ENCODE assay signal across 8 mouse cellular contexts in the genomic region with DNA sequence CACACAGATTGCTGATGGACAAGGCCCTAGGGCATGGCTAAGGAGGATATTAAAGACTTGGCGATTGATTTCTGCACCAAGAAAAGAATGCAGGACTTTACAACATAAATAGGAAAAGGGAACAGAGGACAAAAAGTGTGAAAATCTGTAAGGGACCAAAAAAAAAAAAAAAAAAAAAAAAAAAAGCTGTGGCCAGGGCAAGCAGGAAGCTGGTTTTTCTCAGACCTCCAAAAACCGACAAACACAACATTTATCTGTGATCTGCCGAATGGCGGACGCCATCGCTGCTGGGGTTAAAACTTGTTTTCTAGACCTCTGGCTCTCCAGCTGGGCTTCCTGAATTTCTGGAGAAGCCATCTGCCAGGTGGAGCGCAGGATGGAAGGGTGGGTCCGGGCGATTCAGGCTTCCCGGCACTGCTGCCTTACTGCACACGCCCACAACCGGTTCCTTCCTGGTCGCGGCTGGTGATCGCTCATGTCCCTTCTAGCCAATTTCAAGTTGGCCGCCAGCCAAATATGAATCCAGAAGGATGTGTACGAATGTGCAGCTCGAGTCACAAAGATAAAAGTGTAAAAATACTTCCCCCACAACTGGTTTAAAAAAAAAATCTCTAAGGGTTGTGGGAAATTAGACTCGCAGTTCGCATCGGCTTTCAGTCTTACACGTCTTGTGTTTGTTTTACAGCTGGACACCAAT.
DNase-seq lines count a peak whose midpoint lies in the region; ATAC-seq and TF ChIP-seq lines count a peak whose summit lies in the region.

No protein-coding gene starts in this region.

- peak; percentile 85 for ATAC-seq in heart, embryonic 14.5 days (ENCODE audit: insufficient number of reproducible peaks, insufficient read depth, low FRiP score, low read depth)
- peak; percentile 68 for ATAC-seq in kidney, postnatal 0 days (replicated peaks; ENCODE audit: low FRiP score, low read depth)
- peak; percentile 73 for ATAC-seq in liver, embryonic 11.5 days (replicated peaks; ENCODE audit: low FRiP score)
- peak; percentile 86 for ATAC-seq in stomach, embryonic 15.5 days (ENCODE audit: insufficient read depth, low FRiP score, low read depth)

- TF ChIP-seq CTCF in kidney, postnatal 0 days (IDR thresholded peaks at IDR 0.05; ENCODE audit: low read depth), result no peak

- no peak overlapping the region for H3K27ac ChIP-seq in forebrain, embryonic 10.5 days
- H3K27ac ChIP-seq in heart, embryonic 14.5 days (replicated peaks in 1 of 2; ENCODE audit: control insufficient read depth in 1 of 2, insufficient read depth in 1 of 2, low read depth in 2 of 2, low read length in 2 of 2), result peak overlapping the region; percentile 86 to 91
- peak overlapping the region; percentile 60 for H3K27ac ChIP-seq in kidney, postnatal 0 days
- no peak overlapping the region for H3K27ac ChIP-seq in liver, embryonic 11.5 days (ENCODE audit: low read depth, low read length)
- H3K27ac ChIP-seq in stomach, embryonic 15.5 days, result peak overlapping the region; percentile 83

- H3K9ac ChIP-seq in heart, embryonic 14.5 days (ENCODE audit: low read length), result peak overlapping the region; percentile 69
- peak overlapping the region; percentile 15; the same call in 1 of the 2 replicates for H3K9ac ChIP-seq in kidney, postnatal 0 days (ENCODE audit: low read depth, low read length)
- H3K9ac ChIP-seq in liver, embryonic 11.5 days (ENCODE audit: low read depth, low read length), result peak overlapping the region; percentile 50
- H3K9ac ChIP-seq in stomach, embryonic 15.5 days, result no peak overlapping the region

- WGBS in forebrain, embryonic 10.5 days, result 7% methylated on average over 22 of the region's 22 CpGs
- 5% methylated on average over 22 of the region's 22 CpGs for WGBS in heart, embryonic 14.5 days
- WGBS in kidney, postnatal 0 days, result 4% methylated on average over 22 of the region's 22 CpGs
- 5% methylated on average over 22 of the region's 22 CpGs for WGBS in liver, embryonic 11.5 days
- 4% methylated on average over 22 of the region's 22 CpGs for WGBS in stomach, embryonic 15.5 days

- H3K9me3 ChIP-seq in forebrain, embryonic 10.5 days, result peaks cover 4% of the 10 kb centered on the region
- peaks cover 5% of the 10 kb centered on the region for H3K9me3 ChIP-seq in heart, embryonic 14.5 days (ENCODE audit: control insufficient read depth, low read length)
- H3K9me3 ChIP-seq in kidney, postnatal 0 days (replicated peaks; ENCODE audit: low read length), result no peaks in the 10 kb centered on the region
- peaks cover under 1% of the 10 kb centered on the region; the same call in 1 of the 2 replicates for H3K9me3 ChIP-seq in liver, embryonic 11.5 days (ENCODE audit: control insufficient read depth, low read length)
- no peaks in the 10 kb centered on the region for H3K9me3 ChIP-seq in stomach, embryonic 15.5 days

- no peaks in the 10 kb centered on the region for H3K36me3 ChIP-seq in forebrain, embryonic 10.5 days (replicated peaks)
- no peaks in the 10 kb centered on the region for H3K36me3 ChIP-seq in heart, embryonic 14.5 days (ENCODE audit: control insufficient read depth, insufficient read depth, low read length)
- no peaks in the 10 kb centered on the region for H3K36me3 ChIP-seq in kidney, postnatal 0 days (ENCODE audit: insufficient read depth, low read length)
- no peaks in the 10 kb centered on the region for H3K36me3 ChIP-seq in liver, embryonic 11.5 days (ENCODE audit: control insufficient read depth, insufficient read depth, low read length)
- no peaks in the 10 kb centered on the region for H3K36me3 ChIP-seq in stomach, embryonic 15.5 days

- H3K27me3 ChIP-seq in forebrain, embryonic 10.5 days (ENCODE audit: poor library complexity, severe bottlenecking), result peaks cover 17% of the 10 kb centered on the region
- no peaks in the 10 kb centered on the region for H3K27me3 ChIP-seq in heart, embryonic 14.5 days (ENCODE audit: control insufficient read depth, insufficient read depth, low read length)
- H3K27me3 ChIP-seq in kidney, postnatal 0 days (ENCODE audit: insufficient read depth, low read length), result no peaks in the 10 kb centered on the region
- no peaks in the 10 kb centered on the region for H3K27me3 ChIP-seq in liver, embryonic 11.5 days (replicated peaks; ENCODE audit: control insufficient read depth, insufficient read depth, low read length)
- no peaks in the 10 kb centered on the region for H3K27me3 ChIP-seq in stomach, embryonic 15.5 days (replicated peaks)

- H3K4me3 ChIP-seq in forebrain, embryonic 10.5 days, result peak overlapping the region; percentile 52
- H3K4me3 ChIP-seq in heart, embryonic 14.5 days (ENCODE audit: control insufficient read depth in 1 of 2, insufficient read depth in 1 of 2, low read depth in 1 of 2, low read length in 2 of 2), result peak overlapping the region; percentile 52 to 59
- peak overlapping the region; percentile 43 for H3K4me3 ChIP-seq in kidney, postnatal 0 days (replicated peaks; ENCODE audit: low read depth, low read length)
- peak overlapping the region; percentile 55 for H3K4me3 ChIP-seq in liver, embryonic 11.5 days (ENCODE audit: low read depth, low read length)
- peak overlapping the region; percentile 44 for H3K4me3 ChIP-seq in stomach, embryonic 15.5 days (replicated peaks)

- H3K4me1 ChIP-seq in forebrain, embryonic 10.5 days, result peaks cover 14% of the 10 kb centered on the region
- peaks cover 3 to 6% of the 10 kb centered on the region in 2 experiments; a peak in 2 of 4 replicates for H3K4me1 ChIP-seq in heart, embryonic 14.5 days (ENCODE audit: control insufficient read depth in 2 of 2, insufficient read depth in 2 of 2, low read length in 2 of 2)
- H3K4me1 ChIP-seq in kidney, postnatal 0 days (replicated peaks; ENCODE audit: insufficient read depth, low read length), result no peaks in the 10 kb centered on the region
- peaks cover 2% of the 10 kb centered on the region; the same call in 1 of the 2 replicates for H3K4me1 ChIP-seq in liver, embryonic 11.5 days (replicated peaks; ENCODE audit: control insufficient read depth, insufficient read depth, low read length)
- no peaks in the 10 kb centered on the region for H3K4me1 ChIP-seq in stomach, embryonic 15.5 days

- peak overlapping the region; percentile 73 for H3K4me2 ChIP-seq in heart, embryonic 14.5 days (ENCODE audit: low read length)
- peak overlapping the region; percentile 60 for H3K4me2 ChIP-seq in kidney, postnatal 0 days (ENCODE audit: low read length)
- peak overlapping the region; percentile 76 for H3K4me2 ChIP-seq in liver, embryonic 11.5 days
- peak overlapping the region; percentile 58 for H3K4me2 ChIP-seq in stomach, embryonic 15.5 days

- peak; percentile 54 for DNase-seq in CD4-positive helper T cell, adult 2 months (ENCODE audit: low read depth, low spot score)
- DNase-seq in c-Kit-positive CD71-negative TER-119-negative erythroid progenitor cells, embryonic 14.5 days (ENCODE audit: low read depth), result peak; percentile 47
- peak; percentile 34 for DNase-seq in forebrain, embryonic 10.5 days (ENCODE audit: extremely low spot score, low spot score)
- peak; percentile 89 for DNase-seq in kidney, postnatal 0 days (ENCODE audit: low spot score)
- peak; percentile 60 for DNase-seq in liver, embryonic 11.5 days (ENCODE audit: low spot score)
- DNase-seq in naive thymus-derived CD4-positive, alpha-beta T cell, adult 2 months (ENCODE audit: low read depth), result peak; percentile 46

Comparison
In these comparisons a context has a peak if more than half of its experiments do, and no peak if none do; other contexts are left out.
1. DNase-seq: peak in every context shown above with its lines; median percentile 89 in kidney, postnatal 0 days; 60 in liver, embryonic 11.5 days; 54 in CD4-positive helper T cell, adult 2 months; 47 in c-Kit-positive CD71-negative TER-119-negative erythroid progenitor cells, embryonic 14.5 days; 46 in naive thymus-derived CD4-positive, alpha-beta T cell, adult 2 months; 34 in forebrain, embryonic 10.5 days.
2. H3K27ac ChIP-seq: peak in heart, embryonic 14.5 days (2 of 2), kidney, postnatal 0 days (single experiment) and stomach, embryonic 15.5 days (single experiment); none in forebrain, embryonic 10.5 days (single experiment) and liver, embryonic 11.5 days (single experiment).
3. Peak in every context shown above with its lines, with median percentiles within 50 percentile points of each other: H3K4me3 ChIP-seq, ATAC-seq and H3K4me2 ChIP-seq.